Comparison of ENCODE assay signal across 10 mouse cellular contexts in the genomic region with DNA sequence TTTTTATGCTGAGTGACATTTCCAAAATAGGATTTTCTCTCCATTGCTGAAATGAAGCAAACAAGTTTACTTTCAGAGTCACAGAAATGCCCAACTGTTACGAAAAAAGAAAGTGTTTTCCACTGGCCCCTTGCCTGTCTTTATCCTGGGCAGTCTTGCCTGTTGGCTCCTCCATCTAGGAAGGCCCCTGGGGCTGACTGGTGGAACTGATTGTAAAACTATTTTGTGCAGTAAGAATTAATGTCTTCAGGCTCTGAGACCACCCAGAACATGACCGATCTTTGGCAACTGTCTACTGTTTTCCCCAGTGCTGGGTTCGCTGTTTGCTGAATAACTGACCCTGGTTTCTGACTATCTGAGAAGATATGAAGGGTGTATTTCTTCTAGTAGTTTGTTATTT. TPM values are rescaled to one million over a fixed set of nuclear protein-coding genes. Genes with fewer than 3 reads are reported as not detected.
A peak's percentile ranks its signal among the peaks of the same experiment; 100 is the strongest.
DNase-seq lines count a peak whose midpoint lies in the region; ATAC-seq and TF ChIP-seq lines count a peak whose summit lies in the region.
"Had no signal": no experiment of that assay in that cellular context is flagged by ENCODE, and none has a peak within 500 bp of the region (broad histone marks: within the 10 kb centered on the region; RNA-seq: fewer than 3 reads in every experiment).

No protein-coding gene starts in this region.

- H3K27ac ChIP-seq in hindbrain, embryonic 12.5 days = no peak overlapping the region
- no peak overlapping the region for H3K27ac ChIP-seq in hindbrain, embryonic 10.5 days
- no peak overlapping the region for H3K27ac ChIP-seq in neural tube, embryonic 13.5 days (replicated peaks)
- H3K27ac ChIP-seq in midbrain, embryonic 14.5 days (replicated peaks; ENCODE audit: low read depth, low read length) = no peak overlapping the region
- H3K27ac ChIP-seq in kidney, adult 2 months (ENCODE audit: insufficient read depth, low read depth, low read length) = no peak overlapping the region

- peaks cover 18% of the 10 kb centered on the region for H3K4me1 ChIP-seq in hindbrain, embryonic 12.5 days
- peaks cover 38% of the 10 kb centered on the region for H3K4me1 ChIP-seq in hindbrain, embryonic 10.5 days (replicated peaks)
- peaks cover 29% of the 10 kb centered on the region for H3K4me1 ChIP-seq in neural tube, embryonic 13.5 days (replicated peaks)
- peaks cover 6% of the 10 kb centered on the region for H3K4me1 ChIP-seq in midbrain, embryonic 14.5 days (ENCODE audit: control insufficient read depth, insufficient read depth, low read length)
- H3K4me1 ChIP-seq in kidney, adult 2 months (ENCODE audit: control insufficient read depth, insufficient read depth, low read length) = no peaks in the 10 kb centered on the region

- H3K36me3 ChIP-seq in hindbrain, embryonic 12.5 days = no peaks in the 10 kb centered on the region
- H3K36me3 ChIP-seq in hindbrain, embryonic 10.5 days = no peaks in the 10 kb centered on the region
- H3K36me3 ChIP-seq in neural tube, embryonic 13.5 days = no peaks in the 10 kb centered on the region
- H3K36me3 ChIP-seq in midbrain, embryonic 14.5 days (ENCODE audit: control insufficient read depth, insufficient read depth, low read length) = no peaks in the 10 kb centered on the region
- no peaks in the 10 kb centered on the region for H3K36me3 ChIP-seq in kidney, adult 2 months (ENCODE audit: control insufficient read depth, insufficient read depth, low read length)

- 83% methylated on average over 3 of the region's 3 CpGs for WGBS in hindbrain, embryonic 12.5 days
- 84% methylated on average over 3 of the region's 3 CpGs for WGBS in hindbrain, embryonic 10.5 days
- WGBS in neural tube, embryonic 13.5 days = 82% methylated on average over 3 of the region's 3 CpGs
- 78% methylated on average over 3 of the region's 3 CpGs for WGBS in midbrain, embryonic 14.5 days
- WGBS in kidney, adult 2 months = 89% methylated on average over 3 of the region's 3 CpGs

- H3K9me3 ChIP-seq in hindbrain, embryonic 12.5 days (replicated peaks) = no peaks in the 10 kb centered on the region
- no peaks in the 10 kb centered on the region for H3K9me3 ChIP-seq in hindbrain, embryonic 10.5 days
- no peaks in the 10 kb centered on the region for H3K9me3 ChIP-seq in neural tube, embryonic 13.5 days
- no peaks in the 10 kb centered on the region for H3K9me3 ChIP-seq in midbrain, embryonic 14.5 days (ENCODE audit: control insufficient read depth, low read length)

- no peak for TF ChIP-seq CTCF in kidney, adult 2 months (conservative IDR thresholded peaks at IDR 0.05; ENCODE audit: insufficient read depth, insufficient read length, low read depth, low read length)

- H3K4me3 ChIP-seq in hindbrain, embryonic 12.5 days = no peak overlapping the region
- no peak overlapping the region for H3K4me3 ChIP-seq in hindbrain, embryonic 10.5 days
- H3K4me3 ChIP-seq in neural tube, embryonic 13.5 days = no peak overlapping the region
- H3K4me3 ChIP-seq in midbrain, embryonic 14.5 days (replicated peaks; ENCODE audit: low read depth, low read length) = no peak overlapping the region
- no peak overlapping the region for H3K4me3 ChIP-seq in kidney, adult 2 months (ENCODE audit: insufficient read depth, low read depth, low read length)

- H3K9ac ChIP-seq in hindbrain, embryonic 12.5 days = no peak overlapping the region
- H3K9ac ChIP-seq in neural tube, embryonic 13.5 days = peak overlapping the region; percentile 95; the same call in 1 of the 2 replicates
- no peak overlapping the region; the same call in 1 of the 2 replicates for H3K9ac ChIP-seq in midbrain, embryonic 14.5 days (replicated peaks; ENCODE audit: low read length)

- no peak for ATAC-seq in hindbrain, embryonic 12.5 days (ENCODE audit: low FRiP score)
- ATAC-seq in neural tube, embryonic 13.5 days (ENCODE audit: low read depth) = no peak
- ATAC-seq in midbrain, embryonic 14.5 days (ENCODE audit: low FRiP score, low TSS enrichment) = no peak
- no peak for ATAC-seq in CD4-positive, CD25-positive, alpha-beta regulatory T cell, adult 4 months

- H3K4me2 ChIP-seq in hindbrain, embryonic 12.5 days (replicated peaks) = 0 out of 2 replicates have a peak overlapping the region, but pooled peaks have one; percentile 76
- no peak overlapping the region for H3K4me2 ChIP-seq in neural tube, embryonic 13.5 days
- H3K4me2 ChIP-seq in midbrain, embryonic 14.5 days (ENCODE audit: low read length) = peak overlapping the region; percentile 60

- no peak for DNase-seq in hindbrain, embryonic 10.5 days (ENCODE audit: low spot score)
- no peak for DNase-seq in neural tube, embryonic 10.5 days (ENCODE audit: extremely low spot score, low spot score)
- peak; percentile 29 for DNase-seq in midbrain, embryonic 14.5 days
- DNase-seq in kidney, adult 2 months = no peak
- DNase-seq: gastrocnemius, adult 2 months; kidney, postnatal 10 days; lung, adult 2 months had no signal

- TF ChIP-seq POLR2A in kidney, adult 2 months (IDR thresholded peaks at IDR 0.05; ENCODE audit: low read depth, low read length) = no peak

- peaks cover 7% of the 10 kb centered on the region; the same call in 1 of the 2 replicates for H3K27me3 ChIP-seq in hindbrain, embryonic 12.5 days
- H3K27me3 ChIP-seq in hindbrain, embryonic 10.5 days (ENCODE audit: insufficient read depth, poor library complexity, severe bottlenecking) = peaks cover 52% of the 10 kb centered on the region
- H3K27me3 ChIP-seq in neural tube, embryonic 13.5 days = no peaks in the 10 kb centered on the region; the same call in 1 of the 2 replicates
- no peaks in the 10 kb centered on the region for H3K27me3 ChIP-seq in midbrain, embryonic 14.5 days (ENCODE audit: control insufficient read depth, insufficient read depth, low read length)
- peaks cover 3% of the 10 kb centered on the region; the same call in 1 of the 2 replicates for H3K27me3 ChIP-seq in kidney, adult 2 months (replicated peaks; ENCODE audit: control insufficient read depth, insufficient read depth, low read length)

RNA-seq across cellular contexts. Expression of gene Gnao1, which starts 0.5 kb away (rescaled TPM):
- 91.6 and 101 TPM in 2 replicates for polyA plus RNA-seq in hindbrain, embryonic 12.5 days (2016; fragmentation: Nextera tagmentation; extraction: Ambion mirVana)
- 16.2 and 32.7 TPM in 2 replicates for polyA plus RNA-seq in hindbrain, embryonic 10.5 days (2016; fragmentation: Nextera tagmentation; extraction: Ambion mirVana)
- polyA plus RNA-seq in neural tube, embryonic 13.5 days (2015; fragmentation: Nextera tagmentation; extraction: Ambion mirVana) = 160 and 173 TPM in 2 replicates
- polyA plus RNA-seq in midbrain, embryonic 14.5 days (2014; fragmentation: Nextera tagmentation; extraction: Ambion mirVana) = 179 and 213 TPM in 2 replicates
- 4.6 and 4.9 TPM in 2 replicates for polyA plus RNA-seq in kidney, adult 2 months (2012; rRNA removed)
- under 1 TPM in 1 of 2 experiments, not detected in 1; 0.43 TPM for polyA plus RNA-seq in CD4-positive, CD25-positive, alpha-beta regulatory T cell, adult 4 months (2017; shearing (Covaris generic))
